In genomic region chr10:115528892-115529291, GRCm38 (mm10) we compare ENCODE assay signal across 28 mouse cellular contexts. TPM values are rescaled to one million over a fixed set of nuclear protein-coding genes. Genes with fewer than 3 reads are reported as not detected.
"Had no signal": no experiment of that assay in that cellular context is flagged by ENCODE, and none has a peak within 500 bp of the region (broad histone marks: within the 10 kb centered on the region; RNA-seq: fewer than 3 reads in every experiment).

No protein-coding gene starts in this region.

- H3K4me1 ChIP-seq: midbrain, embryonic 10.5 days; midbrain, embryonic 12.5 days; neural tube, embryonic 13.5 days; neural tube, embryonic 15.5 days had no signal

- DNase-seq: lung, adult 18-20 months; lung, embryonic 14.5 days; lung, postnatal 10 days; lung, postnatal 4 days; midbrain, embryonic 14.5 days; retina, postnatal 1 day; right cerebral cortex, adult 18-20 months; right cerebral cortex, postnatal 25 days; right cerebral cortex, postnatal 4 days; spleen, adult 18-20 months; thymus, adult 18-20 months; thymus, postnatal 14 days; thymus, postnatal 36 days had no signal

- H3K27ac ChIP-seq: midbrain, embryonic 10.5 days; midbrain, embryonic 12.5 days; neural tube, embryonic 13.5 days; neural tube, embryonic 15.5 days had no signal

- H3K4me2 ChIP-seq: lung, embryonic 14.5 days; midbrain, embryonic 12.5 days; neural tube, embryonic 13.5 days; neural tube, embryonic 15.5 days had no signal

- H3K9me3 ChIP-seq: midbrain, embryonic 10.5 days; midbrain, embryonic 12.5 days; neural tube, embryonic 13.5 days; neural tube, embryonic 15.5 days had no signal

- H3K27me3 ChIP-seq: midbrain, embryonic 12.5 days; neural tube, embryonic 13.5 days; neural tube, embryonic 15.5 days had no signal

- H3K4me3 ChIP-seq: midbrain, embryonic 10.5 days; midbrain, embryonic 12.5 days; myocyte; neural tube, embryonic 13.5 days; neural tube, embryonic 15.5 days had no signal

- H3K36me3 ChIP-seq: midbrain, embryonic 10.5 days; midbrain, embryonic 12.5 days; neural tube, embryonic 13.5 days; neural tube, embryonic 15.5 days had no signal

- H3K9ac ChIP-seq: lung, embryonic 14.5 days; midbrain, embryonic 12.5 days; neural tube, embryonic 13.5 days; neural tube, embryonic 15.5 days had no signal

- ATAC-seq: midbrain, embryonic 16.5 days had no signal

RNA-seq across cellular contexts. Expression of gene A930009A15Rik, which starts 40.9 kb away (rescaled TPM):
- total RNA-seq: megakaryocyte, adult 5-6 weeks; megakaryocyte-erythroid progenitor cell, adult 5-6 weeks had no signal
- polyA plus RNA-seq: lung, embryonic 14.5 days; lung, embryonic 16.5 days; myocyte; neural tube, embryonic 11.5 days; small intestine, adult 2 months; stomach, embryonic 14.5 days; stomach, embryonic 16.5 days; thymus, postnatal 0 days; urinary bladder, adult 2 months had no signal
